Mouse (Mus musculus): ENCODE measurements around the gene Hcfc1.

Hcfc1 gene

GRCm38 (mm10) chrX:73966248-73967176, at the start of gene Hcfc1:
Hcfc1 (minus strand) TSS chrX:73966357.
- peak; percentile 85 to 90 for DNase-seq

- no peak for DNase-seq
Measured at GRCm38 (mm10) chrX:74014597-74014996, 48.4 kb upstream of the Hcfc1 start.

DNA sequence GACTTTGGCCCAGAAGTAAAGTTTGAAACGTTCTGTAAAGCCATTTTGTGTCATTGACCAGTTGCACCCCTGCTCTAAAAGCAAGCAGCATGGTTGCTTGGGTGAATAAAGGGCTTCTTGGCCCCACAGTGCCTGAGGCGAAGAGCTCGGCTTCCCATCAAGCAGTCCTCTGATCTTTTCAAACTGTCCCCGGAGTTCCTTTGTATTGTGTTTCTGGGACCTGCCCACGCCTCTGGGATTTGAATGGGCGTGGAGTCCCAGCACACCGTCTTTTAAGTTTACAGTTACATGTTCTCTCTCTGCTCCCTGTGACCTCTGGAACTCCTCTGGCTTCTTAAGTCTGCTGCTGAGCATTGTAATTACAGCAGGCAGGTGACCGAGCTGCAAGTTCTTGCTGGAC, 41.9 kb upstream of the Hcfc1 start:
- DNase-seq = no peak

DNA sequence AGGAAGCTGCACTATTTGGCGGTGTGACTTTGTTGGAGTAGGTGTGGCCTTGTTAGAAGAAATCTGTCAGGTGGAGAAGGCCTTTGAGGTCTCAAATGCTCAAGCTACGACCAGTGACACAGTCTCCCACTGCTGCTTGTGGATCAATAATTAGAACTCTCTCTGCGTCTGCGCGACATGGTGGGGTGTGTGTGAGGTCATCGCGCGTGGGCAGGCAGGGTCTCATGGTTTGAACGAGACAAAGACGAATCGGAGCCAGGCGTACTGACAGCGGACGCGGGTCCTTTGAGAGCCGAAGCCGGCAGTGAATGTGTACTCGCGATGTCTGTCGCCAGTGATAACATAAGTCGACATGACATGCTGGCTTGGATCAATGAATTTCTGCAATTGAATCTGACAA, 40.2 kb upstream of the Hcfc1 start:
- no peak for DNase-seq

- peak in 1 of 2 experiments; percentile 2 for DNase-seq
Measured at GRCm38 (mm10) chrX:74003644-74004043, 37.5 kb upstream of the Hcfc1 start.

DNA sequence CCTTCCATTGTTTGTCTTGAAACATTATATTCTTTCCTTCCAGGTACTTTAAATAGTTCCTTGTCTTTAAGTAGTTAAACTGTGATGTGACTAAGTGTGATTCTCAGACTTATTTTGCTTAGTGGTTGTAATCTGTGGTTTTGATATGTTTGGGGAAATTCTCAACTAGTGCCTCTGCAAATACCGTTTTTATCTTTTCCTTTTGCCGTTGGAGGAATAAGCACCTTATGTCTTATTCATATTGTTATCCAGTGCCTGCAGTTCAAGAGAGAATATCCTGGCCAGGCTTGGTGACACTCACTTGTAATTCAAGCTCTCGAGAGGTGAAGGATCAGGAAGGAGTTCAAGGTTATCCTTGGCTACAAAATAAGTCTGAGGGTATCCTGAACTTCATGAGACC, 34.9 kb upstream of the Hcfc1 start:
- no peak for DNase-seq

DNA sequence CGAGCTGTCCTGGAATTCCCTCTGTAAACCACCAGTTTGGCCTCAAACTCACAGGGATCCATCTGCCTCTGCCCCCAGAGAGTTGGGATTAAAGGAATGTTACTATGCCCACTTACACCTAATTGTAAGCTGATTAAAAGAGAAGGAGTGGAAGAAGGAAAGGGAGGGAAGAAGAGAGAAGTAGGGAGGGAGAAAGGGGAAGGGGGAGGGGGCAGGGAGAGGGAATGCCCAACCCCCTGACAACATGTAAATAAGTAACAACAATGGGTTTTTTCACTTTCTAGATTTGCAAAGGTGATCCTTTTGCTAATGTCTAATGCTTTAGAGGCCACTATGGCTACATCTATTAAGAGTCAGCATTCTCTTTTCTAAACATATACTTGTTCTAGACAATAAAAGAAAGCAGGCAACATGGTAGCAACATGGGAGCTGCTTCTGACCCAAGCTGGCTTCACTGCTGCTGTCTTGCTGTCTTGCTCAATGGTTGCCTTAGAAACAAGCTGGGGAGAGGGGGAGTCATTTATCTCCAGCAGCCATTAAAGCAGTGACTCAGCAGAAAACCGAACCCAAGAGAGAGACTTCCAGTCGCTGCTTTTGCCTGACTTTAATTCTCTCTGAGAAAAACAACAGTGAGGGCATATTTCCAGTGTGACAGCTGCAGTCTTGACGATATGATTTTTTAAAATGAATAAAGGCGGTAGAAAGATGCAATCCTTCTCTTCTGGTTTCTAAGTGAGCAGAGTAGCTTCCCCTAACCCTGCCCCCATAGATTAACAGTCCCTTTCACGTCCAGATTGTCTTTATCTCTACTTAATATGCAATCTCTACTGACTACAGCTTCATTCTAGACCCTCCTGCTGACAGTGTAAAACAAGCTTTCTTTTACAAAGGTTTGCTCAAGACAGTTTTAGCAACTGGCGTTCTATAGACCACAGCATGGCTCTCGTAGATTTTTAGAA, 33.0 kb upstream of the Hcfc1 start:
- no peak for DNase-seq

- no peak for DNase-seq
Measured at GRCm38 (mm10) chrX:73977783-73978182, 11.6 kb upstream of the Hcfc1 start.

DNA sequence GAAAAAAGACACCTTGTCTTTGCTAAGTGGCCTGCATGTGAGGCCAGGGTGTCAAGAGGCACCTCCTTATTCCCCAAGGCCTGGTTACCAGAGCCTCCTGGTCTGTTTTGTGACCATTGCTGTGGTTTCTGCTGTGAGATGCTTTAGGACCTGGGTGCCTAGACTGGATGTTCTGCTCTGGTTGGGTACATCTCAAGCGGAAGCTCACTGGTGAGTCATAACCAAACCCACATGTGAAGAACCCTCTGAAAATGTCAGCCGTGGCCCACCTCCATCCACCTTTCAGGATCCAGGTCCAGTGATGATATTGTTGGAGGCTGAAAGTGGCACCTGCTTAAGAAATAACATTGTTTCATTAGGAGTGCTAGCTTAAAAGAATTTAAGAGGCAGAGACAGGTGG, 10.1 kb upstream of the Hcfc1 start:
- DNase-seq = no peak

GRCm38 (mm10) chrX:73972774-73973173, 6.6 kb upstream of the Hcfc1 start:
- no peak for DNase-seq

GRCm38 (mm10) chrX:73970781-73971180, 4.6 kb upstream of the Hcfc1 start:
- DNase-seq = no peak

- DNase-seq = no peak
Measured at GRCm38 (mm10) chrX:73969729-73970128, 3.6 kb upstream of the Hcfc1 start.

DNA sequence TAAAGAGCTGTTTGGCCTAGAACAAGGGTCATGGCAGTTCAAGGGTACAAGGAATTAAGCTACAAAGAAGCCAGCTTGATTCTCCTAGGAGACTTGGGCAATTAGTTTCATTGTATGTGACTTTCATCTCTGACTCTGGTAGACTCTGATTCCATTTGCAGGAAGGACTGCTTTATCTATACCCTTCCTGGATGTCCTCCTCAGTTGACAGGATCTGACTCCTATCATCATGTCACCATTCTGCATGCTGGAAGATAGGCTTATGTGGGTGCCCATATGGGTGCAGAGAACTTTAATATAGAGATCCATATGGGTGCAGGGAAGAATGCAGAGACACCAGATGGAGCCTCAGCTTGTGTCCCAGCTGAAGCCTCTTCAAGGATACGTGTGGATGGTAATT, 3.0 kb upstream of the Hcfc1 start:
- no peak for DNase-seq

DNA sequence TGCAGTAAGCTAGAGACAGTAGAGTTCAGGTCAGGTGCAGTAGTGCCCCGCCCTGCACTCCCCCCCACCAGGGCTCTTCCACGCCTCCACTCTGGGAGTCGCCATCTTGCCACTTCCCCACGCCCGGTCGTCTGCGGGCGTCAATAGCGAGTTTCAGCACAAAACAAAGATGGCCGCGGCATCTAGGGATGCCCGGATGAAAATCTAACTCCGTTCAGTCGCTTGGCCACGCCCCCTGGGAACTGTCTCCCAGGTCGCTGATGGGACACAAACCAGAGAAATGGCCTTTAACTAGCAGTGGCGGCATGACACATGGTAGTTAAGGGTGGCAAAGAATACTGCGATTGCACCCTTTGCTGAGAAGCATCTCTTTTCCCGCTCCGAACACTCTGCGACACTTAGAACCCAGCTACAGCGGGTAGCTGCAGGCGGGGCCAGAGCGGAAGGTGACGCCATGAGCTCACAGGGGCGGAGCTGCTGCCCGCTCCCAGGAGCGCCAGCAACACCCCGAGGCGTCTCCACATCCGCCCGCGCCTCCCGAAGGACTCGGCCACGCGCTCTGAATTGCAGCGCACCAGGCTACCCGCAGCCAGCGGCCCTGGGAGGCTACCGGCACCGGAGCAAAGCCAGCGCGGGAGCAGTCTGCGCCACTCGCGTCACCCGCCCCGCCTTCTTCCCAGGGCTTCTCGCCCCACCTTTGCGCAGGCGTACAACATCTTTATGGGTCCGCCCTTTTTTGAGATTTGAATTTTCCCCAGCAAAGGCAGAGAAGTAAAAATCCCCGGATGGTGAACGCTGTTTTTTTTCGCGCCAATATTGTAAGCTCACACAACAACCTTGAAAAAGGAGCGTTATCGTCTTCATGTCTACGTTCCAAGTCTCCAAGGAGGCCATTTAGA, 1.3 kb upstream of the Hcfc1 start:
- DNase-seq = peak; percentile 86 to 89

- peak; percentile 43 to 54 for DNase-seq
Measured at GRCm38 (mm10) chrX:73965307-73965706, 850 bp downstream of the Hcfc1 start.

GRCm38 (mm10) chrX:73964363-73964762, 1.8 kb downstream of the Hcfc1 start:
- DNase-seq = no peak

DNA sequence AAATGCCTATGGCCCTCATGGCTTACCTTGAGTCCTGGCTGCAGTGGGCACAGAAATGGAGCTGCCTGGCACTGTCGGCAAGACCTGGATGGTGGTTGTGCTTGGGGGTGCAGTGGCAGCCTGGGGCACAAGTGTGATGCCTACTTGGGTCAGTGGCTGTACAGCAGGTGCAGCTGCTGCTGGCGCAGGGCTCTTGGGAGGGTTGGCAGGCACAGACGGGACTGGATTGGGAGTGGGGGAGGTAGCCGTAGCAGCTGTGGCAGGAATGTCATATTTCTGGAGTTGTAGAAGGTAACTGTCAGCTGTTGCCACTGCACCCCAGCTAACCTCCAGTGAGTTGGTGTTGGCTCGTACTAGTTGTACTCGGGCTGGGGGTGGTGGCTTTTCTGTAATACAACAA, 11.2 kb downstream of the Hcfc1 start:
- no peak for DNase-seq

GRCm38 (mm10) chrX:73952603-73953002, 13.6 kb downstream of the Hcfc1 start:
- no peak for DNase-seq

DNA sequence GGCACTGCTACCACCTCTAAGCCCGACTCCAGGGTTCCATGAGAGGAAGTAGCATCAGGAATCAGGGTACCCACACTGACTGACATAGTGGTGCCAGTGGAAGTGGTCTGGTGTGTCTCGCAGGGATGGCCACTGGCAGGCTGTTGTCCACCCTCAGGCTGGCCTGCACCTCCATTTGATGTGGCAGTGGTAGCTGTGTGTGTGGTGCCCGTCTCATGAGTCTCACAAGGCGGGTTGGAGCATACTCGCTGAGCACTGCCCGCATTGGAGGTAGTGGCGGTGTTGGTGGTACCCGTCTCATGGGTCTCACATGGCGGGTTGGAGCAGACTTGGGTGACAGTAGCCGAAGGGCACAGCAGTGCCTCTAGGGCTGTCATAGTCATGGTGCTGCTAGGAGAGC, 16.8 kb downstream of the Hcfc1 start:
- DNase-seq = no peak

DNA sequence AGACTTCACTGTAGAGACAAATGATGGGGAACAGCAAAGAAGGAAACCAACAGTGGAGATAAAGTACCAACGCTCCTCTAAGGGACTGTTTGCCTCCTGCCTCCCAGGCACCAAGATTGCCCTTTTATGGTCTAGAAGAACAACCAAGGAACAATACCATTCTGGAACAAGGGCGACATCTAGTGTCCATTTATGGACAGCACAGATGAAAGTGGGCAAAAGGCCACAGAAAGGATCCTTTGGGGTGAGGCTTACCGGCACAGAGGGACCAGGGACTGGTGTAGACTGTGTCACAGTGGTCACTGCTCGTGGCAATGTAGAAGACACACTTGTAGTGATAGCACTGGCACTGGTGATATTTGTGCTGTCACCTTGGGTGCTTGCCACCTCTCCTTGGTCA, 17.5 kb downstream of the Hcfc1 start:
- DNase-seq = peak; percentile 67 to 71

- DNase-seq = no peak
Measured at GRCm38 (mm10) chrX:73946896-73947295, 19.3 kb downstream of the Hcfc1 start.

GRCm38 (mm10) chrX:73942294-73942693, 23.9 kb downstream of the Hcfc1 start:
- DNase-seq = no peak

DNA sequence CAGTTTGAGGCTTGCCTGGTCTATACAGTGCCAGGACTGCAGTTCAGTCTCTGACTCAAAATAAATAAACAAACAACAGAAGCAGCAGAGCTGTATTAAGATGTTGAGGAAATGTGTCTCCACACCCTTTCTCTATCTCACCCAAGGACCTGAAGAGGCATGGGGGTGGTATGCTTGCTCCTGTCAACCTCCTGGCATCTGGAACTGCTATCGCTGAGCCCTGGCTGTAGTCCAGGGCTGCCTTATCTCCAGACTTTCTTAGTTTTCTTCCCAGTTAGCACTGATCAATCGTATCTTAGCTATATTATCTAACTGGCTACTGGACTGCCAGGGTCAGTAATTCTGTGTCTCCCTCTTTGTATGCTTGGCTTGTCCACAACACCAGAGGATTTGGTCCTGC, 24.3 kb downstream of the Hcfc1 start:
- no peak for DNase-seq
